Mouse (Mus musculus) kidney, adult 2 months (tissue): ENCODE results near the gene Bricd5.

ENCODE experiments used
- CTCF ChIP-seq: fragments of 200-500 bp; conservative IDR thresholded peaks from 2 replicates; pipeline ENCODE4 v1.5.1; 2011; ENCODE audit warnings: low read depth, mild to moderate bottlenecking, control low read depth, low read length, moderate library complexity, mixed read lengths; ENCODE audit not compliant: insufficient read depth, insufficient read length
- POLR2A ChIP-seq: fragments of 200-500 bp; IDR thresholded peaks from one replicate; pipeline ENCODE4 v1.6.1; 2011; ENCODE audit warnings: low read depth, low read length, control low read depth

GRCm38 (mm10) chr17:24425905-24426304, 47.8 kb upstream of the Bricd5 start:
- TF ChIP-seq CTCF (no peak), POLR2A (no peak)
